Mouse (Mus musculus) spleen, postnatal 36 days (tissue): Measurements from ENCODE around the gene Tcf7l1.

Experiments
- DNase-seq, 2 experiments: peaks; one replicate each; pipeline ENCODE4 v3.0.0; 2022; ENCODE audit warnings: low spot score in 2 of 2, mixed read lengths in 1 of 2

Tcf7l1 gene

GRCm38 (mm10) chr6:72593011-72593803 lies 195.8 kb downstream of the Tcf7l1 start:
- no peak for DNase-seq

GRCm38 (mm10) chr6:72590111-72590510 lies 198.9 kb downstream of the Tcf7l1 start:
- no peak for DNase-seq

GRCm38 (mm10) chr6:72588307-72588706 lies 200.7 kb downstream of the Tcf7l1 start:
- DNase-seq: no peak

- DNase-seq: no peak
These were observed 202.4 kb downstream of the Tcf7l1 start for GRCm38 (mm10) chr6:72586701-72587100.

- no peak for DNase-seq
These were observed 204.9 kb downstream of the Tcf7l1 start for GRCm38 (mm10) chr6:72584154-72584553.

- DNase-seq: no peak
These were observed 205.7 kb downstream of the Tcf7l1 start for GRCm38 (mm10) chr6:72583211-72583839.

GRCm38 (mm10) chr6:72581625-72582382 lies 207.2 kb downstream of the Tcf7l1 start:
- DNase-seq: no peak
